ENCODE assay signal across 20 mouse cellular contexts in the genomic region with DNA sequence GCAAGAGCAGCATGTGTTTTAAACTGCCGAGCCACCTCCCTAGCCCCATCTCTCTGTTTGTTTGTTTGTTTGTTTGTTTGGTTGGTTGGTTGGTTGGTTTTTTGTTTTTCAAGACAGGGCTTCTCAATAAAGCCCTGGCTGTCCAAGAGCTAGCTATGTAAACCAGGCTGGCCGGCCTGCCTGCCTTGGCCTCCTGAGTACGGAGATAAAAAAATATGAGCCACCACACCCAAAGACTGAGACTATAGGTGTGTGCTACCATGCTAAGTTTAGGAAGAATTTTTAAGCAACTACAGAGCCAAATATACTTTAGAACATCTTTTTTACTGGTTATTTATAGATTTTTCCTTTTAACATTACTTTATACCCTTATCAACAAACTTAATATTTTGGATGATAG. TPM values are rescaled to one million over a fixed set of nuclear protein-coding genes. Genes with fewer than 3 reads are reported as not detected.
"Had no signal": no experiment of that assay in that cellular context is flagged by ENCODE, and none has a peak within 500 bp of the region (broad histone marks: within the 10 kb centered on the region; RNA-seq: fewer than 3 reads in every experiment).

No protein-coding gene starts in this region.

- H3K4me1 ChIP-seq: kidney, embryonic 15.5 days; midbrain, embryonic 12.5 days; midbrain, embryonic 15.5 days; neural tube, embryonic 12.5 days; neural tube, embryonic 15.5 days; stomach, embryonic 15.5 days had no signal

- H3K27ac ChIP-seq: kidney, embryonic 15.5 days; left cerebral cortex, adult 2 months; liver, embryonic 15.5 days; macrophage; midbrain, embryonic 12.5 days; midbrain, embryonic 15.5 days; neural tube, embryonic 12.5 days; neural tube, embryonic 15.5 days; stomach, embryonic 15.5 days had no signal

- ATAC-seq: midbrain, embryonic 15.5 days had no signal

- DNase-seq: kidney, adult 11 months; kidney, adult 8-10 months; kidney, postnatal 10 days; kidney, postnatal 36 days; layer of hippocampus, postnatal 36 days; lung, adult 2 months; right cerebral cortex, adult 18-20 months; right cerebral cortex, postnatal 14 days; right cerebral cortex, postnatal 4 days; thymus, postnatal 25 days had no signal

- H3K9ac ChIP-seq: kidney, embryonic 15.5 days; liver, embryonic 15.5 days; midbrain, embryonic 12.5 days; midbrain, embryonic 15.5 days; neural tube, embryonic 12.5 days; neural tube, embryonic 15.5 days; stomach, embryonic 15.5 days had no signal

- H3K4me2 ChIP-seq: kidney, embryonic 15.5 days; liver, embryonic 15.5 days; midbrain, embryonic 12.5 days; midbrain, embryonic 15.5 days; neural tube, embryonic 12.5 days; neural tube, embryonic 15.5 days; stomach, embryonic 15.5 days had no signal

- H3K27me3 ChIP-seq: kidney, embryonic 15.5 days; liver, embryonic 15.5 days; midbrain, embryonic 12.5 days; midbrain, embryonic 15.5 days; neural tube, embryonic 12.5 days; neural tube, embryonic 15.5 days; stomach, embryonic 15.5 days had no signal

- H3K4me3 ChIP-seq: kidney, embryonic 15.5 days; left cerebral cortex, adult 2 months; liver, embryonic 15.5 days; midbrain, embryonic 12.5 days; midbrain, embryonic 15.5 days; neural tube, embryonic 12.5 days; neural tube, embryonic 15.5 days; stomach, embryonic 15.5 days had no signal

- H3K36me3 ChIP-seq: kidney, embryonic 15.5 days; liver, embryonic 15.5 days; midbrain, embryonic 12.5 days; midbrain, embryonic 15.5 days; neural tube, embryonic 12.5 days; neural tube, embryonic 15.5 days; stomach, embryonic 15.5 days had no signal

- H3K9me3 ChIP-seq: kidney, embryonic 15.5 days; liver, embryonic 15.5 days; midbrain, embryonic 12.5 days; midbrain, embryonic 15.5 days; neural tube, embryonic 12.5 days; neural tube, embryonic 15.5 days; stomach, embryonic 15.5 days had no signal

RNA-seq across cellular contexts. Expression of a gene that starts 57.5 kb away (rescaled TPM):
- total RNA-seq: megakaryocyte, adult 5-6 weeks had no signal
- polyA plus RNA-seq: liver, embryonic 15.5 days; macrophage had no signal
